Mouse (Mus musculus) spleen, postnatal 4 days (tissue): ENCODE results near the gene Gm28042.
A peak's percentile ranks its signal among the peaks of the same experiment; 100 is the strongest.

Experiments
- DNase-seq, 2 experiments: peaks; one replicate each; pipeline ENCODE4 v3.0.0; 2022; ENCODE audit warnings: low spot score in 2 of 2

Gene Gm28042

GRCm38 (mm10) chr2:120011462-120012200 lies 15.7 kb upstream of the Gm28042 start:
- DNase-seq = peak; percentile 35 to 68

- no peak for DNase-seq
These were observed 14.4 kb upstream of the Gm28042 start for GRCm38 (mm10) chr2:120012924-120013323.

GRCm38 (mm10) chr2:120013831-120014486 lies 13.3 kb upstream of the Gm28042 start:
- no peak for DNase-seq

GRCm38 (mm10) chr2:120015882-120016281 lies 11.4 kb upstream of the Gm28042 start:
- no peak for DNase-seq

GRCm38 (mm10) chr2:120017599-120017998 lies 9.7 kb upstream of the Gm28042 start:
- DNase-seq = no peak

- DNase-seq = no peak
These were observed 3.0 kb upstream of the Gm28042 start for GRCm38 (mm10) chr2:120024337-120024736.

GRCm38 (mm10) chr2:120027950-120028331 lies 648 bp downstream of the Gm28042 start:
- no peak for DNase-seq

GRCm38 (mm10) chr2:120030380-120030779 lies 3.1 kb downstream of the Gm28042 start:
- DNase-seq = no peak

GRCm38 (mm10) chr2:120032726-120033467 lies 5.6 kb downstream of the Gm28042 start, which contains the start of gene Pla2g4b:
Pla2g4b (plus strand) TSS chr2:120033417.
- DNase-seq = no peak

- no peak for DNase-seq
These were observed 6.4 kb downstream of the Gm28042 start for GRCm38 (mm10) chr2:120033726-120034125.

- no peak for DNase-seq
These were observed 10.5 kb downstream of the Gm28042 start for GRCm38 (mm10) chr2:120037744-120038143.

- DNase-seq = no peak
These were observed 13.7 kb downstream of the Gm28042 start for GRCm38 (mm10) chr2:120040991-120041390.

GRCm38 (mm10) chr2:120044101-120044603 lies 16.9 kb downstream of the Gm28042 start:
- no peak for DNase-seq

- DNase-seq = no peak
These were observed 17.4 kb downstream of the Gm28042 start for GRCm38 (mm10) chr2:120044676-120045075.

- DNase-seq = no peak
These were observed 19.4 kb downstream of the Gm28042 start for GRCm38 (mm10) chr2:120046486-120047310.

GRCm38 (mm10) chr2:120048173-120048572 lies 20.9 kb downstream of the Gm28042 start:
- DNase-seq = no peak

- no peak for DNase-seq
These were observed 22.5 kb downstream of the Gm28042 start for GRCm38 (mm10) chr2:120049632-120050274.

GRCm38 (mm10) chr2:120051405-120051804 lies 24.1 kb downstream of the Gm28042 start:
- no peak for DNase-seq

GRCm38 (mm10) chr2:120054771-120055552 lies 27.7 kb downstream of the Gm28042 start:
- no peak for DNase-seq

GRCm38 (mm10) chr2:120055923-120056322 lies 28.6 kb downstream of the Gm28042 start:
- no peak for DNase-seq
